Mouse (Mus musculus) layer of hippocampus, postnatal 10 days (tissue): ENCODE results near the gene Prdm10. TPM values are rescaled to one million over a fixed set of nuclear protein-coding genes. Genes with fewer than 3 reads are reported as not detected.

Experiments
- DNase-seq, 2 experiments: peaks; one replicate each; pipeline ENCODE4 v3.0.0; 2021; ENCODE audit warnings: low spot score in 2 of 2
- total RNA-seq, 2 experiments: library from RNA; stranded (reverse); gene quantifications; 2 replicates each; pipeline ENCODE4 v1.2.3; 2021

The Prdm10 gene
- total RNA-seq, 2 experiments from 2014 or later, result 15.5 to 18.8 TPM

DNA sequence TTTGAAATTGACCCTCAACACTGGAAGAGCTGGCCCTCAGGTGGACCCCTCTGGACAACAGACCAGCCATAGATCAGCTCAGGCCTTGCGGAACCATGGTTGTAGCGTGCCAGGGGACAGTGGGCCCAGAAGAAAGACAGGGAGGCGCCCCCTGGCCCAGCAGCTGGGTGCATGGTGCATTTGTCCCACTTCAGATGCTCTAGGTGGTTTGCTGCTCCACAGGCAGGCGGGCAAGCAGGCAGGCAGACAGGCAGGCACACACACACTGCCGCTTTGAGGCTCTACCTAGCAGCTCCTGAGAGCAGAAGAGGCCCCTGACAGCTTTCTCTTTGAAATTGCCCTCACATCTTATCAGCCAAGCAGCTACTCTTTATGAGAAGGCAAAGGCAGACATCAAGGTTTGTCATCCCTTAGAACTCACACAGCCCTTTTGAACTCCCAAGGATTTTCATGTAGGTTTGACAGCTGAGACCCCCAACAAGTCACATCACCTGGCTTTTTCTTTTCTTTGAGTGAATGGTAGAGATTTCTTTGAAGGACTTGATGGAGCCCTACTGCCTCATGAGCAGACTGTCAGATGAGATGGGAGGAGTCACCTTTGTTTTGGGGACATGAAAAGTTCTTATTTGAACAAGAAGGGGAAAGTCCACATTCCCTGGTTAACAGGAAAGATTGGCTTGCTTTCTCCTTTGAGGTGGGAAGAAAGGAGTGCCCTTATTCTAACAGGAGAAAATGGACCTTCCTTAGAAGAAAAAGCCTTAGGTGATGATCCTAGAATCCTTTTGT, 21.4 kb downstream of the Prdm10 start:
- DNase-seq, result no peak

DNA sequence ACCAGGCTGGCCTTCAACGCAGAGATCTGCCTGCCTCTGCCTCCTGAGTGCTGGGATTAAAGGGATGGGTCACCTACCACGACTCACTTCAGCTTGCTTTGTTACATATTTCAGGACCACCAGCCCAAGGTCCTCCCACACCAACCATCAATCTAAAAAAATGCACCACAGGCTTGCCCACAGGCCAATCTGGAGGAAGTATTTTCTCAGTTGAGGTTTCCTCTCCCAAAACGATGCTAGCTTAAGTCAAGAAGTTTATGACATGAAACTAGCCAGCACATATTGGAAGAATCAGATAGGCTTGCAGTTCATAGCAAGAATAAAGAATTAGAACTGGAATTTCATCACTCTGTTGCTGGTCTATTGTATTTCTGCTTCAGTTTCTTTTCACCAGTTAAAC, 24.0 kb downstream of the Prdm10 start:
- no peak for DNase-seq

DNA sequence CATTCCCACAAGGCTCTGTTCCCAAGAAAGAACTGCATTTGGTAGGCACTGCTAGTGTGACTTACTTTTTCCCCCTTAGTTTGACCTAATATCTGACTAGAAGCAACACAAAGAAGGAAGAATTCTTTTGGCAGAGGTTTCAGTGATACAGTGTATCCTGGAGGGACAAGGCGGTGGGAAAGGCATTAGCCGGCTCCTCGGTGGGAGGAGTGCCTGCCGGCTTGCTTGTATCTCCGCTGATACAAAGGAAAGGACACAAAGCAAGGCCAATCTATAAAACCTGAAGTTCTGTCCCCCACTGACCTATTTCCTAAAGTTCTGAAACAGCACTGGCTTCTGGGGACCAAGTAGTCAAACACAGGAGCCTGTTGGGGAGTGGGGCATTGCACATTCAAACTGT, 24.8 kb downstream of the Prdm10 start:
- no peak for DNase-seq

DNA sequence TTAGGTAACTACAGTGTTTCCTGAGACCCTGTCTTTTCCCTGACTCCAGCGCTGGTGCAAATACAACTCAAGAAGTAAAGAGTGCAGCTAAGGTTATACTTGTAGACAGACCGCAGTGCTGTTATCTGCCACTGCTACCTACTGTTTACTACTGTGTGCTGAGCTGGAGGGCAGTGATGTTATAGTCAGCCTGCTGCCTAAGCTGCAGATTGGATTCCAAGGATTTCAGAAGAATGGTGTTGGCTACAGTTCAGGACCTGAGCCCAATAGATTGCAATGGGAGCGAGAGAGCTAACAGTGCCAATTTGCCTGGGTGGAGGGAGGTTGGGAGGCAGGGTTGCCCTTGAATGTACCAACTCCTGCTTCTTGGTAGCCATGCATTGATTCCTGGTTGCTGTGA, 25.5 kb downstream of the Prdm10 start:
- no peak for DNase-seq

DNA sequence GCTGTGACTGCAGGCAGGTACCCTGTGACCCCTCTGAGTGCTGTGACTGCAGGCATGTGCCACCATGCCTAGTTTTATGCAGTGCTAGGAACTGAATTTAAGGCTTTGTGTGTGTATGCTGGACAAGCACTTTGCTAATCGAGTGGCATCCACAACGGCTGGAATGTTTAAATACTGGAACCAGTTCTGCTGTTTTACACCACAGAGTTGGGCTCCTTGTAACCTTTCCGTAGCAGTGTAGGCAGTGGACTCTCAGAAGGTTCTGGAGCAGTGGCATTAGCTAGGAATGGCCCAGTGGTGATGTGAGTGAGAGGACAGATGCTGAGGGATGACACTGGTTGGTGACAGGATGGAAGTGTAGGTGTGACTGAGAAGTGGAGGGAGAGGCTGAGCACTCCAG, 26.9 kb downstream of the Prdm10 start:
- DNase-seq, result no peak

DNA sequence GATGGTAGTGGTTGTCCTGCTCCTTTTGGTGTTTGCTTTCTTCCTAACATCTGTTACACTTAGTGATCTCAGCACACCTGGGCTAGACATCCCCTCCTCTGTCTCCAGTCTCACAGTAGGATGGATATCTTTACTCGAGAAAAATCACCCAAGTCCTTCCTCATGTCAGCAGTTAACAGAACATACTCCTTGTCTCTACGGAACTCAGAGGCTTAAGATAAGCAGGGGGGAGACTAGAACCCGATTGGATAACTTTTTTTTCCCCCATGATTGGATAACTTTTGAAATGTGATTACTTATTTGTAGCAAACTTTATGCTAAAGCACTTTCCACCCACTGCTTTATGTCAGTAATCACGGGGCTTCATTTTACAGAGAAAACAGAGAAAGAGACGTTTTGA, 28.7 kb downstream of the Prdm10 start:
- DNase-seq, result no peak

DNA sequence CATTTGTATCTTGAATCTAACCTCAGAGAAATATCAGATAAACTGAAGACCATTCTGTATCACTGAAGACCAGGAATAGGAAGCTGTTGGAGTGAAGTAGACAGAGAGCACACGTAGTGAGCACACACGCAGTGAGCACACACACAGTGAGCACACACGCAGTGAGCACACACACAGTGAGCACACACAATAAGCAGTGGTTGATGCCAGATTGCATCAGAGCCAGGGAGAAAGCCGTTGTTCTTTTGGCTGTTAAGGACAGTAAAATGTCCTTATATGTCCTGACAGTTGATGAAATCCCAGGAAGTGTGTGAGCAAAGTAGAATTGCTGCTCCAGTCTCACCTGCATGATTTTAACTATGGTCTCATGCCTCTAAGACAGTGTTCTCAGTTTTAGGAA, 30.3 kb downstream of the Prdm10 start:
- DNase-seq, result no peak

DNA sequence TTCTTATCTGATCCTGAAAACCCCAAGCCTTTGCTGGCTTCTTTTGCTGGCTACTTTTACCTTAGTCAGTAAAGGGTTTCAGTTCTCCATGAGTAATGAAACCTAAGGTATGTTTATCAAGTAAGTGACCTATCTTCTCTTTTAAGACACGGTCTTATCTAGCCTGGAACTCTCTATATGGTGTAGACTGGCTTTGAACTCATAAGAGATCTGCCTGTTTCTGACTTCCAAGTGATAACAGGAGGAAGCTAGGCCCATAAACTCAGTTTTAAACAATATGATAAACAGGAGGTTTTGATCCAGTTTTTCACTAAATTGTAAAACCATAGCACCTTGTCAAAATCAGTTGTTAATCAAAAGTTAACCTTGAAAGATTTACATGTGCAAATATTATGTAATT, 33.5 kb downstream of the Prdm10 start:
- DNase-seq, result no peak

DNA sequence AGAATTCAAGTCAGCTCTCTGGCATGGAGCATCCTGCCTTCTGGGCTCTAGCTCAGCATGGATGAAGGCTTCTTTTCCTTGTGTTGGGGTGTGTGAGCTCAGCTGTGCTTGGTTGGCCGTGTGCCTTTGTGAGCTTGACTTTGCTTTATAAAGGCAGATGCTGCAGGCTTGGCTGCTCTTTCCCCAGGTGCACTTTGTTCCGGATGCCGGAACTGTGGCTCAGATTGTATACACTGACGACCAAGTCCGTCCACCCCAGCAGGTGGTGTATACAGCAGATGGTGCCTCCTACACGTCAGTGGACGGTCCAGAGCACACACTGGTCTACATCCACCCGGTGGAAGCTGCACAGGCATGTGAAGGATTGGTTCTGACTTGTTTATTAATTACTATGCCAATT, 35.6 kb downstream of the Prdm10 start:
- peak in 1 of 2 experiments; percentile 13 for DNase-seq

DNA sequence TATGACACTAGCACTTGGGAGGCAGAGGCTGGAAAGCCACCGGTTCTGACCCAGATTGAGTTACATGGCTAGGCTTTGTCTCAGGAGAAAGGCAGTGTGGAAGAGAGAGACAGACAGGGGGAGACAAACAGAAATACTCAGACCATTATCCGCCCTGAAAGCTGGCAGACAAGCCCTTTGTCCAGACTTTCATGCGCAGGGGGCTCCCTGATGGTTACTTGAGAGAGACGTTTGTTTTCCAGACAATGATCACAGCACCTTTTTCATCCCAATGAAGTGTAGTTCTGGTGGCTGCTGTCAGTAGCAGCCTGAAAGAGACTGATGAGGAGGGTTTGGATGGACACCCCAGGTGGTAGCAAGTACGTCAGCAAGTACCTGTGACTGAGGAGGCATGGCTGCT, 38.6 kb downstream of the Prdm10 start:
- DNase-seq, result no peak

DNA sequence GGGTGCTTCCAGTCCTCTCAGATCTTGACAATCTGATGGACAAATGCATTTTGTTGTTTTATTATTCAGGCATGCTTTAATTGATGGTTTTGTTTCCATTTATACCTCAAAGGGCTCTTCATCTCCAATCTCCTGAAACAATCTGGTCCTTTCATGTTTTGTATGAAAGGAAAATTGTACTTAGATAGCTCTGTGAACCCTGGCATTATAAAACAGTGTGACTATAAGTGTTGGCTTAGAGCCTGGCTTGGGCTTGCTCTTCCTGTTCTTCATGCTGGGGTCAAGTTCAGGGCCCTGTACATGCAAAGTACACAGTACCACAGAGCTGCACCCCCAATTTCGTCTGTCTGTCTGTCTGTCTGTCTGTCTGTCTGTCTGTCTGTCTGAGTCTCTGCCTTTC, 40.4 kb downstream of the Prdm10 start:
- DNase-seq, result no peak

DNA sequence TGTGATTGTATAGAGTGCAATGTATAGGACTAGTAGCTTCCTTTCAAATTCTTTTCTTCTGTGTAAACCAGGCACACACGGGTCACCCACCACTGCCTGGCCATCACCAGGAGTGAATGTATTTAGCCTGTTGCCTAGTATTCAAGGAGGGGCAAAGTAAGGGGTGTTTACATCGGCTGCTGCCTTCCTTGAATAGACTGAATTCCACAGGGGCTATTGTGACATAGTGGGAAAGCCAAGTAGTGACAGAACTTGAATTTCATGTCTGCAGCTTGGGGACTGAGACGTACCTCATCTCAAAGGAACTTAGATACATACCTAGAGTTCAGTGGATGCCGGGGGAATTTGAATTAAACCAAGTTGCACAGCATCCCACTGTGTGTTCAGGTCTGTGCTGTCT, 41.2 kb downstream of the Prdm10 start:
- no peak for DNase-seq

DNA sequence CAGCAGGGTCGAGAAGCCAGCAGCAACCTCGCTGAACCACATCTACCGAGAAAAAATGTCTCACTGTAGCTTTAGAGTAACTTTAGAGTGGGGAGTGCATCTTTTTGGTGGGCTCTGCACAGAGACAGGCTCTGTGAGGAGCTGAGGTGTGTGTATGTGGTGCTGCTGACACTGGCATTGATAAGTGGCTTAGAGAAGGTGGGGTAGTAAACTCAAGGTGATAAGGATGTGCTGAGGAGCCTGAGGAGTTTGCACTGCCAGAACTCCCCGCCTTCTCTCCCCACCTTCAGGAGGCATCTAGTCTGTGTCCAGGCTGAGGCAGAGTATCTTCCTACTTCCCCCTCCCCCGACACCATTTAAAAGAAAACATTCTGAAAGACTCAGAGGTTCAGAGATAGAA, 41.8 kb downstream of the Prdm10 start:
- DNase-seq, result no peak

DNA sequence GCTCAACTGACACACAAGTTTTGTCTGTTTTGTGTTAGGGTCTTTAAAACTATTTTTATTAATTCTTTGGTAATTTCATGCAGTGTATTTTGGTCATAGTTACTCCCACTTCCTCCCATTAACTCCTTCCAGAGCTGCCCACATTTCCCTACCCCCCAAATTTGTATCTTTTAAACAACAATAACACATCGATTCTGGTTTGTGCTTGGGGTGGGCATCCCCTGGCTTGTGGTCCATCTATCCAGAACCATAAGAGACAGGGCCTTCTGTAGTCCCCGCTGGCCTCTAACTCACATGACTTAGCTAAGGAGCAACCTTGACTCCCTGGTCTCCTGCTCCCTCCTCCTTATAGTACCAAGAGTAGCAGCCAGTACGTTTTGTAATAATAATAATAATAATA, 50.5 kb downstream of the Prdm10 start:
- no peak for DNase-seq

DNA sequence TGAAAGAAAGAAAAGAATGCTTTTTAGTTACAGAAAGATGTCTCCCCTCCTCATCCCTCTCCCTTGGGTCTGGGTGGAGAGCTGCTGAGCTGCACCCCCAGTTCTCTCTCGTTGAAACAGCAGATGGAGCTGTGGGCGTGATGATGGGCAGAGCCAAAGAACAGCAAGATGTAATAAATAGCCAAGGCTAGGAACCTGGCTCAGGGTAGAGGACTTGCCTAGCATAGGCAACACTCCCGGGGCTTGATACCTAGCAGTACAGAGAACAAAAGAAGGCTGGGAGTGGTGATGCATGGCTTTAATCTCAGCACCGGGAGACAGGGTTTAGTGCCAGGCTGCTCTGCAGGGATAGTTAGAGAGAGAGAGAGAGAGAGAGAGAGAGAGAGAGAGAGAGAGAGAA, 50.9 kb downstream of the Prdm10 start:
- DNase-seq, result peak; percentile 20 to 39

DNA sequence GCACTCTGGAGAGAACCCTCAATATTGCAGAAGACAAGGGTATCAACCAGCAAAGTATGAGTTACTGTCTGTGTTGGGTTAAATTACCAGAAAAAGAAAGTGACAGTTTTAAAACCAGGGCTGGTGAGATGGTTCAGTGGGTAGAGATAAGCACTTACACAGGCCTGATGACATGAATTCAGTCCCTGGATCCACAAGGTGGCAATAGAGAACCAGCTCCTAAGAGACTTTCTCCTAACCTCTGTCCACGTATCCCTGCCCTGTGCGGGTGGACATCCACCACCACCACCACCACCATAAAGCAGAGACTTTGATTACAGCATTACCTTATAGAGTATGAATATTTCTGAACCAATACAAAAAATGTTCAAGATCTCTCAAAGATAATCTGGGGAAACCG, 51.6 kb downstream of the Prdm10 start:
- DNase-seq, result no peak

DNA sequence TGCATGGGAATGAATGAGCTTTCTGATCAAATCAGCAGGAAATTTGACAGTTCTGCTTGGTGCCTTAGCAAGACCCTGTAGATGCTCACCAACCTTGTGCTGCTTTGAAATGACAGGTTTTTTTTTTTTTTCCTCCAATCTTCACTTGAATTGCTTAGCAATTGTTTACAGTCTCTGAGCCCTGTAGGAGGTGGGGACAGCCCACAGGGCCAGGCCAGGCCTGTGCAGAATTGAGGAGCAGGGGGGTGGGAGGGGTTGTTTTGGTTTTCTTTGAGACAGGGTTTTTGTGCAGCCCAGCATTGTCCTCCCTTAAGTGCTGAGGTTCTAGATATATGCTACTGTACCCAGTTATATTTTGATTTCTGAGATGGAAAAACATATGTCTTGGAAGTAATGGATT, 52.5 kb downstream of the Prdm10 start:
- no peak for DNase-seq

DNA sequence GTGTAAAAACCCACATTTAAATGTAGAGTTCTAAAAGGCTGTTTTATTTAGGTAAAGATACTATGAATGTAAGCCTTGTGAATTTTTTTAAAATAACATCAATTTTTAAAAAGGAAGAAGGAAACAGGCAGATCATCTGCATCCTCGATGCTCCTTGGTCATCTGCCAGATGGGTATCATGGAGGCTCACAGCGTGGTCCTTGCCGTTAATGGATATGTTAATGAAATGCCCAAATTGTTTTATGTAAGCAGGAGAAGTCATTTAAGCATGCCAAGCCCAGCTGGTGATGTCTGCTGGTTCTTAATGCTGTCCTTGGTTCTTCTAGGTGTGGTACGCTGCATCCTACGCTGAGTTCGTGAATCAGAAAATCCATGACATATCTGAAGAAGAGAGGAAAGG, 54.7 kb downstream of the Prdm10 start:
- no peak for DNase-seq

DNA sequence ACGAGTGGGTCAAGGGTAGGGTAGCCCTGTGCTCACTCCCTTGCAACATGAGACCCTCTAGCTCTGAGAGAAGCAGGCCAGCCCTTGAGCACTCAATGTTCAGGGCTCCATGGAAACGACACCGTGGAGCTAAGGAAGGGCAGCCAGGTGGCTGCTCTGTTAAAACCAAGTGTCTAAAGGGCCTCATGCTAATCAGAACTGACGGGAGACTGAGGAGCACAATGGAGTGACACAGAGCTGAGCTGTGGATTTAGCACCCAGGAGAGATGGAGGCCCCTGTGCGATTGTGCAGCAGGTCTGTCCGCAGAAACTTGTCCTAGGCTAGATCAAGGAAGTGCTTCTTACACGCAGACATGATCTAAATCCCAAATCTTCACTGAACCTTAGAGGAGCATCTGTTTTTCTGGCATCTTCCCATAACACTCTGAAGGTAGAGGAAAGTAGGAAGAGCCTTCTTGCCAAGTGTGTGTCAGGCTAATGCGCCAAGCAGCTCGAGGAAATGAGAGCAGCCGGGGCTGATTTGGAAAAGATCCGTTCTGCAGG, 64.0 kb downstream of the Prdm10 start:
- no peak for DNase-seq

DNA sequence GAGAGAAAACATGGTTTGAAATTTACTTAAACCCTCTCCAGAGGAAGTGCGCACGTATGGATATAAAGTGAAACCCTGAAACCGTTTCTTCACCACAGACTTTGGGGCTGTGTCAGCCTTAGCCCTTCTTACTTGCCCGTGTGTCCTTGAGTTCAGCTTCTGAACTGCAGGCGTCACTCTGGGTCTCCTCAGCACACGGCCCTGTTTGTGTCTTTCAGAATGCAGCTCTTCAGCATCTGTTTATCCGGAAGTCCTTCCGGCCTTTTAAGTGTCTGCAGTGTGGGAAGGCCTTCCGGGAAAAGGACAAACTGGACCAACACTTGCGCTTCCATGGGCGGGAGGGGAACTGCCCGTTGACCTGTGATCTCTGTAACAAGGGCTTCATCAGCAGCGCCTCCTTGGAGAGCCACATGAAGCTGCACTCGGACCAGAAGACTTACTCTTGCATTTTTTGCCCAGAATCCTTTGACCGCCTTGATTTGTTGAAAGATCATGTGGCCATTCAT, 66.3 kb downstream of the Prdm10 start:
- no peak for DNase-seq

DNA sequence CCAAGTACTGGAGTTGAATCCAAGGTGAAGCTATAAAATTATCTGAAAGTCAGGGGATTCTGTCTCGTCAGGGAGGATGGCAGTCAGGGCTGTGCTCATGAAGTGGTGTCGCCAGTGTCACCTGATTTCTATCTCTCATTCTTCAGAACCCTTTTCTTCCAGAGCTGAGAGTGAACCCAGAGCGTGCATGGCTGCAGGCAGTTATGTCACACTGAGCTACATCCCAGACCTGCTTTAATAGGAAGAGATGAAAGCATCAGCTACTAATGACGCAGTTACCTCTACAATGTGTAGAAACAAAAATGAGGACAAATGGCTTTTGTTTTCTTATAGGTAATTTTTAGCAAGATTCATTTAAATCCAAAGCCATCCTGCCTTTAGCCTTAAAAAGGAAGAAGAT, 68.1 kb downstream of the Prdm10 start:
- DNase-seq, result no peak

DNA sequence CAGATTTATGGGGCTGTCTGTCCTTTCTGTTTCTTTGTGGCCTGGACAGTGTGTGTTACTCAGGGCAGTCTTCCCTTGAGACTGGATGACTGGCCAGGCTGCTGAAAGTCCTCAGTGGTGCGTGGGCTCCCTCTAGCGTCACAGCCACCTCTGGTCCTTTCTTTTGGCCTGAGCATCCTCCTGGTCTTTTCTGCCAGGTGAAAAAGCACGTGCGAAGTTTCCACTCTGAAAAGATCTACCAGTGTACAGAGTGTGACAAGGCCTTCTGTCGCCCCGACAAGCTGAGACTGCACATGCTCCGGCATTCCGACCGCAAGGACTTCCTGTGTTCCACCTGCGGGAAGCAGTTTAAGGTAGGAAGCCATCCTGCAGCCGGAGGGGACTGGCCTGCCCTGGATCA, 68.6 kb downstream of the Prdm10 start:
- DNase-seq, result peak; percentile 74 to 80

DNA sequence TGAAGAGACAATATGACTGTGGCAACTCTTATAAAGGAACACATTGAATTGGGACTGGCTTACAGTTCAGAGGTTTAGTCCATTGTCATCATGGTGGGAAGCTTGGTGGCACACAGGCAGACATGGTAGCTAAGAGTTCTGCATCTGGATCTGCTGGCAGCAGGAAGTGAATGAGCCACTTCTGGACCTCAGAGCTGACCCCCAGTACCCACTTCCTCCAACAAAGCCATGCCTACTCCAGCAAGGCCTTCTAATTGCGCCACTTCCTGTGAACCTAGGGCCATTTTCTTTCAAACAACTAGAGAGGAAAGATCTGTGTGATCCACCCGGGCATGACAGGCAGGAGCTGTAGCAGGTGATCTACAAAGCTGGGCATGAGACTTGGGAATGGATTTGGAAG, 72.4 kb downstream of the Prdm10 start:
- DNase-seq, result no peak
